Mouse (Mus musculus) ES-E14 (cell line): ENCODE data around the gene Dab1.

Experiments used
- CHD2 ChIP-seq: IDR thresholded peaks from 2 replicates; pipeline ENCODE4 v1.6.1; 2014; ENCODE audit warnings: mild to moderate bottlenecking, low read depth, low read length, inconsistent platforms
- HCFC1 ChIP-seq: IDR thresholded peaks from 2 replicates; pipeline ENCODE4 v1.6.1; 2012; ENCODE audit warnings: low read length, inconsistent platforms, borderline replicate concordance; ENCODE audit not compliant: insufficient read depth
- ZC3H11A ChIP-seq: IDR thresholded peaks from 2 replicates; pipeline ENCODE4 v1.6.1; 2012; ENCODE audit warnings: low read depth, mild to moderate bottlenecking, inconsistent platforms, low read length, borderline replicate concordance

DNA sequence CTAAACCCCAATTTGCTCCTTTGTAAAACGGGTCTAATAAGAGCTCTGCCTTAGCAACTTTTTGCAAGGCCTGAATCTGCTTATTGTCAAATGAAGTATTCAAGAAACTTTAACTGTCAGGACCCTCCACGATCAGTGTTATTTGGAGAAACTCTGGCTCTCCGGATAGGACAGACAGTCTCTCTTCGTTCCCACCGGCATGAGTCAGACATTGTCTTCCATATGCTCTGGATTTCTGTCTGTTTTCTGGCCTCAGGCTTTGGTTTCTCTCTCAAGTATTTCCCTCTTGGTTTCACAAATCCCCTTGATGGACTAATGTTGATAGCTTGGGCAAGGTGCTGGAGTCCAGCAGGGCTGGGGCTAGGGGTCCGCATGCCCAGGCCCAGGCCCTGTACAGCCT, 59.3 kb downstream of the Dab1 start:
- TF ChIP-seq CHD2 = no peak
- no peak for TF ChIP-seq ZC3H11A
- no peak for TF ChIP-seq HCFC1
